Mouse (Mus musculus): Measurements from ENCODE around the gene Gm20917. TPM values are rescaled to one million over a fixed set of nuclear protein-coding genes. Genes with fewer than 3 reads are reported as not detected.
"Not testable (repeated sequence)": the region's sequence is repeated elsewhere in the genome, so short reads cannot be mapped to it uniquely, and the experiment has no call there.

Gm20917 gene
- not detected for polyA plus RNA-seq (2021)

DNA sequence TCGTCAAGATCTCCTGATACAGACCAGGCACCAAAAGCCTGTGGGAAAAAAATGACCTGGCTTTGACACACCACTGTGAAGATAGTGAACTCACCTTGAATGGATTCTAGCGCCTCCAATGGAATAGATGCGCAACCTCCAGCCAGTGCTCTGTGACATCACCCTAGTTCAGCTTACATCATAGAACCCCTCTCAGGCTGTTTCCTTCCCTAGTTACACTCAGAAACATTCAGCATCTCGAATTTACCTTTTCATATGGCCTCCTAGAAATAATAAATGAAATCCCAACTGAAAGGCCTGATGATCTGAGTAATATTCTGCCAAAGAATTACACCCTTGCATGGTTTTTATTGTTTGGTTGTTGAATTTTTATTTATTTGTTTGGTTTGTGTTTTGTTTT, at the start of gene Gm20917:
Gm20917 (minus strand) TSS at position 101 of the 400 bp plus-strand sequence.
- ATAC-seq; POLR2A ChIA-PET; DNase-seq (ENCODE audit: low read depth, low spot score); H3K27me3 ChIP-seq; CTCF ChIA-PET; in situ Hi-C loops (cut with MboI; ENCODE audit: low pct_unique_long_range_greater_than_20kb): not testable (repeated sequence)

Other genes starting within 250 kb of the Gm20917 start
- not detected for gene Gm20916, start 168.4 kb upstream of the Gm20917 start, polyA plus RNA-seq (2021)